Mouse (Mus musculus) thymus, adult 2 months (tissue): ENCODE measurements around the gene Stac2.

Experiments used
- CTCF ChIP-seq: fragments of 200-500 bp; IDR thresholded peaks from 2 replicates; pipeline ENCODE4 v1.5.1; 2012; ENCODE audit warnings: mild to moderate bottlenecking, control low read depth, low read length, moderate library complexity, borderline replicate concordance; ENCODE audit not compliant: control insufficient read depth, poor library complexity, insufficient read depth; ENCODE audit errors: extremely low read depth
- POLR2A ChIP-seq: fragments of 200-500 bp; IDR thresholded peaks from 2 replicates; pipeline ENCODE4 v1.6.1; 2012; ENCODE audit warnings: mild to moderate bottlenecking, low read length, control low read depth, moderate library complexity; ENCODE audit not compliant: control insufficient read depth, poor library complexity, insufficient read depth; ENCODE audit errors: extremely low read depth

GRCm38 (mm10) chr11:97996691-97997090 is 56.6 kb downstream of the Stac2 start:
- TF ChIP-seq CTCF (no peak), POLR2A (no peak)
